ENCODE assay signal across 9 mouse cellular contexts in the genomic region with DNA sequence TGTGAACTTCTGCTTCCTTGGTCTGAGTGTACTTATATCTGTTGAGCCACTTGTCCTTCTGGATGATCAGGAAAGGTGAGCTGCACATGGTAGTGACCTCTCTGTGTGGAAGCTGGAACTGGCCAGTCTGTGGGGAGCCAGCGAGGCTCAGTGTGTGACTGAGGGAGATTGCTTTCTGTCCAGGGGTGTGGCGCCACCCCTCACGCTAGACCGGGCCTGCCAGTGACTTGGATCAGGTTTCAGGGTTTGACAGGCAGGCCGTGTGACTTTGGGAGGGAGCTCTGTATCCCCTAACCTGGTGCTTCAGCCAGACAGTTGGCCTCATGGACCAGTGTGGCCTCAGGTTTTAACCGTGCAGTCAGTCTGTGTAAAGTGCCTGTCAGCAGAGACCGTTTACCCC. TPM values are rescaled to one million over a fixed set of nuclear protein-coding genes. Genes with fewer than 3 reads are reported as not detected.
DNase-seq lines count a peak whose midpoint lies in the region; ATAC-seq lines count a peak whose summit lies in the region.
"Had no signal": no experiment of that assay in that cellular context is flagged by ENCODE, and none has a peak within 500 bp of the region (broad histone marks: within the 10 kb centered on the region; RNA-seq: fewer than 3 reads in every experiment).

No protein-coding gene starts in this region.

- no peak for DNase-seq in midbrain, embryonic 11.5 days (ENCODE audit: low spot score, missing footprints)
- no peak for DNase-seq in midbrain, embryonic 14.5 days
- peak; percentile 82 for DNase-seq in gastrocnemius, postnatal 25 days
- peak; percentile 80 for DNase-seq in urinary bladder, postnatal 14 days (ENCODE audit: low spot score)
- DNase-seq in c-Kit-positive CD71-positive TER-119-positive erythroid progenitor cells, embryonic 14.5 days (ENCODE audit: low spot score), result no peak
- DNase-seq in cerebellum, adult 8-10 months, result no peak

- H3K9ac ChIP-seq in midbrain, embryonic 11.5 days (ENCODE audit: low read length), result 0 out of 2 replicates have a peak overlapping the region, but pooled peaks have one; percentile 5
- H3K9ac ChIP-seq in midbrain, embryonic 14.5 days (replicated peaks; ENCODE audit: low read length), result no peak overlapping the region
- no peak overlapping the region for H3K9ac ChIP-seq in kidney, embryonic 16.5 days (replicated peaks; ENCODE audit: low read length)

- no peak overlapping the region for H3K4me2 ChIP-seq in midbrain, embryonic 11.5 days
- no peak overlapping the region for H3K4me2 ChIP-seq in midbrain, embryonic 14.5 days (ENCODE audit: low read length)
- H3K4me2 ChIP-seq in kidney, embryonic 16.5 days (replicated peaks; ENCODE audit: low read depth, low read length), result 0 out of 2 replicates have a peak overlapping the region, but pooled peaks have one; percentile 0

- peaks cover 12% of the 10 kb centered on the region for H3K36me3 ChIP-seq in midbrain, embryonic 11.5 days (ENCODE audit: control insufficient read depth, insufficient read depth, low read length)
- H3K36me3 ChIP-seq in midbrain, embryonic 14.5 days (ENCODE audit: control insufficient read depth, insufficient read depth, low read length), result peaks cover 32% of the 10 kb centered on the region
- H3K36me3 ChIP-seq in kidney, embryonic 16.5 days (ENCODE audit: insufficient read depth, low read length), result peaks cover 7% of the 10 kb centered on the region

- H3K9me3 ChIP-seq in midbrain, embryonic 11.5 days (ENCODE audit: control insufficient read depth, low read length), result no peaks in the 10 kb centered on the region
- H3K9me3 ChIP-seq in midbrain, embryonic 14.5 days (ENCODE audit: control insufficient read depth, low read length), result no peaks in the 10 kb centered on the region
- no peaks in the 10 kb centered on the region for H3K9me3 ChIP-seq in kidney, embryonic 16.5 days (ENCODE audit: low read length)

- peak; percentile 43; the same call in 1 of the 2 replicates for ATAC-seq in midbrain, embryonic 11.5 days (ENCODE audit: low FRiP score)
- ATAC-seq in midbrain, embryonic 14.5 days (ENCODE audit: low FRiP score, low TSS enrichment), result no peak
- peak; percentile 88 for ATAC-seq in kidney, embryonic 16.5 days (ENCODE audit: low FRiP score, low TSS enrichment)
- no peak for ATAC-seq in megakaryocyte, adult 5-6 weeks (ENCODE audit: poor library complexity, severe bottlenecking)

- H3K27ac ChIP-seq in midbrain, embryonic 11.5 days (ENCODE audit: low read depth, low read length), result no peak overlapping the region; the same call in 1 of the 2 replicates
- no peak overlapping the region for H3K27ac ChIP-seq in midbrain, embryonic 14.5 days (replicated peaks; ENCODE audit: low read depth, low read length)
- H3K27ac ChIP-seq in kidney, embryonic 16.5 days (ENCODE audit: low read length), result peak overlapping the region; percentile 22

- H3K4me3 ChIP-seq in midbrain, embryonic 11.5 days (ENCODE audit: low read depth, low read length), result no peak overlapping the region
- H3K4me3 ChIP-seq in midbrain, embryonic 14.5 days (replicated peaks; ENCODE audit: low read depth, low read length), result no peak overlapping the region
- H3K4me3 ChIP-seq in kidney, embryonic 16.5 days (ENCODE audit: low read length), result no peak overlapping the region

- WGBS in midbrain, embryonic 11.5 days, result 18% methylated on average over 7 of the region's 7 CpGs
- WGBS in midbrain, embryonic 14.5 days, result 16% methylated on average over 7 of the region's 7 CpGs
- 13% methylated on average over 7 of the region's 7 CpGs for WGBS in kidney, embryonic 16.5 days

- H3K27me3 ChIP-seq in midbrain, embryonic 11.5 days (ENCODE audit: control insufficient read depth, insufficient read depth, low read length), result no peaks in the 10 kb centered on the region
- H3K27me3 ChIP-seq in midbrain, embryonic 14.5 days (ENCODE audit: control insufficient read depth, insufficient read depth, low read length), result no peaks in the 10 kb centered on the region
- H3K27me3 ChIP-seq in kidney, embryonic 16.5 days (ENCODE audit: insufficient read depth, low read length), result no peaks in the 10 kb centered on the region

- H3K4me1 ChIP-seq in midbrain, embryonic 11.5 days (ENCODE audit: control insufficient read depth, insufficient read depth, low read length), result peaks cover 16% of the 10 kb centered on the region
- H3K4me1 ChIP-seq in midbrain, embryonic 14.5 days (ENCODE audit: control insufficient read depth, insufficient read depth, low read length), result 0 out of 2 replicates have a peak, but pooled peaks cover 3% of the 10 kb centered on the region
- peaks cover 21% of the 10 kb centered on the region for H3K4me1 ChIP-seq in kidney, embryonic 16.5 days (ENCODE audit: insufficient read depth, low read length)

RNA-seq across cellular contexts. Expression of gene Zbtb17, which starts 13.8 kb away (rescaled TPM):
- 37.4 and 40.6 TPM in 2 replicates for polyA plus RNA-seq in midbrain, embryonic 11.5 days (2014; fragmentation: Nextera tagmentation; extraction: Ambion mirVana)
- 42.0 and 49.2 TPM in 2 replicates for polyA plus RNA-seq in midbrain, embryonic 14.5 days (2014; fragmentation: Nextera tagmentation; extraction: Ambion mirVana)
- 10 to 100 TPM; 24.7 to 25.5 TPM for total RNA-seq in gastrocnemius, postnatal 25 days (2021)
- 41.7 and 43.1 TPM in 2 replicates for polyA plus RNA-seq in kidney, embryonic 16.5 days (2015; fragmentation: Nextera tagmentation; extraction: Ambion mirVana)
- total RNA-seq in megakaryocyte, adult 5-6 weeks (2015), result 12.7 TPM in 2 replicates
- total RNA-seq in megakaryocyte, adult 5-6 weeks (2017), result 12.5 and 19.4 TPM in 2 replicates

RNA-seq across cellular contexts. Expression of gene Srarp, which starts 22.3 kb away (rescaled TPM):
- polyA plus RNA-seq in midbrain, embryonic 11.5 days (2014; fragmentation: Nextera tagmentation; extraction: Ambion mirVana), result not detected in 2 replicates
- polyA plus RNA-seq in midbrain, embryonic 14.5 days (2014; fragmentation: Nextera tagmentation; extraction: Ambion mirVana), result 0.24 and 0.74 TPM in 2 replicates
- total RNA-seq in gastrocnemius, postnatal 25 days (2021), result 1 to 10 TPM in 1 of 2 experiments, under 1 TPM in 1; 0.91 to 1.0 TPM
- not detected in 2 replicates for polyA plus RNA-seq in kidney, embryonic 16.5 days (2015; fragmentation: Nextera tagmentation; extraction: Ambion mirVana)
- not detected in 2 replicates for total RNA-seq in megakaryocyte, adult 5-6 weeks (2015)
- total RNA-seq in megakaryocyte, adult 5-6 weeks (2017), result not detected in 2 replicates
- total RNA-seq: gastrocnemius, postnatal 4 days had no signal

RNA-seq across cellular contexts. Expression of gene Hspb7, which starts 37.7 kb away (rescaled TPM):
- polyA plus RNA-seq in midbrain, embryonic 11.5 days (2014; fragmentation: Nextera tagmentation; extraction: Ambion mirVana), result not detected in 2 replicates
- polyA plus RNA-seq in midbrain, embryonic 14.5 days (2014; fragmentation: Nextera tagmentation; extraction: Ambion mirVana), result not detected in 2 replicates
- total RNA-seq in gastrocnemius, postnatal 25 days (2021), result 1,000 to 10,000 TPM in 1 of 2 experiments, 100 to 1,000 TPM in 1; 347 to 1,168 TPM
- 0.58 and 0.80 TPM in 2 replicates for polyA plus RNA-seq in kidney, embryonic 16.5 days (2015; fragmentation: Nextera tagmentation; extraction: Ambion mirVana)
- total RNA-seq in megakaryocyte, adult 5-6 weeks (2015), result not detected in 2 replicates
- total RNA-seq in megakaryocyte, adult 5-6 weeks (2017), result not detected in 2 replicates

RNA-seq across cellular contexts. Expression of gene Clcnkb, which starts 42.4 kb away (rescaled TPM):
- not detected in 2 replicates for polyA plus RNA-seq in midbrain, embryonic 11.5 days (2014; fragmentation: Nextera tagmentation; extraction: Ambion mirVana)
- polyA plus RNA-seq in midbrain, embryonic 14.5 days (2014; fragmentation: Nextera tagmentation; extraction: Ambion mirVana), result not detected in 2 replicates
- not detected for total RNA-seq in gastrocnemius, postnatal 25 days (2021)
- polyA plus RNA-seq in kidney, embryonic 16.5 days (2015; fragmentation: Nextera tagmentation; extraction: Ambion mirVana), result 34.2 and 48.4 TPM in 2 replicates
- not detected in 2 replicates for total RNA-seq in megakaryocyte, adult 5-6 weeks (2015)
- total RNA-seq in megakaryocyte, adult 5-6 weeks (2017), result not detected in 2 replicates

RNA-seq across cellular contexts. Expression of gene Clcnka, which starts 59.7 kb away (rescaled TPM):
- polyA plus RNA-seq in midbrain, embryonic 11.5 days (2014; fragmentation: Nextera tagmentation; extraction: Ambion mirVana), result not detected in 2 replicates
- polyA plus RNA-seq in midbrain, embryonic 14.5 days (2014; fragmentation: Nextera tagmentation; extraction: Ambion mirVana), result 0.11 TPM in 1 of 2 replicates, not detected in the other
- under 1 TPM; 0.35 to 0.51 TPM for total RNA-seq in gastrocnemius, postnatal 25 days (2021)
- 14.7 and 17.8 TPM in 2 replicates for polyA plus RNA-seq in kidney, embryonic 16.5 days (2015; fragmentation: Nextera tagmentation; extraction: Ambion mirVana)
- not detected in 2 replicates for total RNA-seq in megakaryocyte, adult 5-6 weeks (2015)
- total RNA-seq in megakaryocyte, adult 5-6 weeks (2017), result not detected in 2 replicates

Comparison
In these comparisons a context has a peak if more than half of its experiments do, and no peak if none do; other contexts are left out.
1. ATAC-seq: peak in midbrain, embryonic 11.5 days (single experiment) and kidney, embryonic 16.5 days (single experiment); none in midbrain, embryonic 14.5 days (single experiment) and megakaryocyte, adult 5-6 weeks (single experiment).
2. DNase-seq: peak in gastrocnemius, postnatal 25 days (single experiment) and urinary bladder, postnatal 14 days (single experiment); none in midbrain, embryonic 11.5 days (single experiment), midbrain, embryonic 14.5 days (single experiment), c-Kit-positive CD71-positive TER-119-positive erythroid progenitor cells, embryonic 14.5 days (single experiment) and cerebellum, adult 8-10 months (single experiment).